Mouse (Mus musculus) R1 (cell line): ENCODE results near the gene Atcay.

Experiments
- DNase-seq: peaks from one replicate; pipeline ENCODE4 v3.0.0-alpha.2; 2018; ENCODE audit warnings: low read depth, low spot score

Atcay gene

GRCm38 (mm10) chr10:81244146-81244545 is 13.5 kb upstream of the Atcay start:
- no peak for DNase-seq

- DNase-seq, result no peak
Observed at GRCm38 (mm10) chr10:81242021-81242420, 11.4 kb upstream of the Atcay start.

- peak; percentile 89 for DNase-seq
Observed at GRCm38 (mm10) chr10:81240876-81241275, 10.2 kb upstream of the Atcay start.

DNA sequence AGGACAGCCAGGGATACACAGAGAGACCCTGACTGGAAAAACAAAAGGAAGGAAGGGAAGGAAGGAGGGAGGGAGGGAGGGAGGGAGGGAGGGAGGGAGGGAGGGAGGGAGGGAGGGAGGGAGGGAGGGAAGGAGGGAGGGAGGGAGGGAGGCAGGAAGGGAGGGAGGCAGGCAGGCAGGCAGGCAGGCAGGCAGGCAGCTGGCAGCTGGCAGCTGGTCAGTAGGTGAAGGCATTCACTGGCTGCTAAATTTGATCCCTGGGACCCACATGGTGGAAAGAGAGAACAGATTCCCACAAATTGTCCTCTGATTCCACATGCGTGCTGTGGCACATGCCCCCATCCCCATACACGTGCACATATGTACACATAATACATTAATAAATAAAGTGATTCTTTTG is 8.0 kb upstream of the Atcay start:
- no peak for DNase-seq

- DNase-seq, result no peak
Observed at GRCm38 (mm10) chr10:81236471-81237268, 6.0 kb upstream of the Atcay start.

- no peak for DNase-seq
Observed at GRCm38 (mm10) chr10:81234206-81234605, 3.6 kb upstream of the Atcay start.

DNA sequence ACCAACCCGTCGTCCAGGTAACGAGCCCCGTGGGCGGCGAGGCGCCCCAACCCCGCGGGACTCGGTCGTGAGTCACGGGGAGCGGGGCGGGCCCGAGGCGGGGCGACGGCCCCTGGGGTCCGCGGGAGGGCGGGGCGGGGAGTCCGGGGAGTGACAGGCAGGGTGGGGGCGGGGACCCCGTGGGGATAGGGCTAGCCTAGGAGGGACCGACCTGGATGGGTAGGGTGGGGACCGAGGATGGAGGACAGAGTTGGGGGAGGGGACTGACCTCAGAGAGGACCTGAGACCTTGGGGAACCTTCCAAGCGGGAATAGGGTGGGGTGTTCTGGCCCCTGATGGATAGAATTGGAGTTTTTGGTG is 2.6 kb upstream of the Atcay start:
- DNase-seq, result no peak

GRCm38 (mm10) chr10:81232580-81233225 is 2.1 kb upstream of the Atcay start, which contains the start of gene Zfr2:
Zfr2 (plus strand) TSS chr10:81233155.
- peak; percentile 91 for DNase-seq

DNA sequence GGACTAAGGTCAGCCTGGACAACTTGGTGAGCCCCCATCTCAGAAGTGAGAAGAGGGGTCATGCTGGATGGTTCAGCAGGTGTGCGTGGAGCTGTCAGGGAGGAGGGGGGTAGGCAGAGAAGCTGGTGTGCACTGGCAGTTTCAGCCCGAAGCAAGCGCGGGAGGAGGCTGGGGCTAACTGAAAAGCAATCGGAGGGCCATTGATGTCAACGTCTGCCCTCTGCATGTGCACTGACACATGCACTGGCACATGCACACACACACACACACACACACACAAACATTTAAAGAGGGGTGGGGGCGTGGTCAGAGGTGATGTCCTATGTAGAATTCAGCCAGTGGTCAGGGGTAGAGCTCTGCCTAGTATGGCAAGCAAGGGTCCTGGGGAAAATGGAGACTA is 803 bp upstream of the Atcay start:
- no peak for DNase-seq

DNA sequence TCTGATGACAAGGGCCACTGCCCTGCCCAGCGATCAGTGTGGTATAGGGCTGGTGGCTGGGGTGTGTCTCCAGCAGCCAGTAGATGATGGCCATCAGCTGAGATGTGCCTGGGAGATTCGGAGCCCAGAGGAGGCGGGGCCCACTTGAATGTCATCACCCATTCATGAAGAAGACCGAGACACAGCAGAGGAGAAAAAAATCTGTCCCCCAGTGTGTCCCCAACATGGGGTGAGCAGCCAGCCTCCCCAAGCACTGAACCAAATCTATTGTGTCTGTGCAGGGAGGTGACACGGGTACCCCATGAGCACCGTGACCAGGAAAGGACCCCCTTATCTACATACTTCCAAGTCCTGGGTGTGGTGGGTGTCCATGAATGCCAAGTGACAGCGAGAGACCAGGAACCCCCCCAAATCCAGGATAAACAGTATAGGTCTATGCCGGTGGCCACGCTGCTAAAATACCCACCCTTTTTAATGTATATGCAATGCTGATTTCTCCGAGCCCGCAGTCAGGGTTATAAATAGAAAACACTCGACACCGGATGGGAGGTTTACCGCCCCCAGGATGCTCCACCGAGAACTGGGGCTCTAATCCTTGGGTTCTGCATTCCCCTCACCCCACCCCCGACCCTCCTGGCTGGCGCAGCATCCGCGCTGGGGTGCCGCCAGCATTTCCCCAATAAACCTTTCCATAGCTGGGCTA is 747 bp downstream of the Atcay start:
- DNase-seq, result peak; percentile 64

DNA sequence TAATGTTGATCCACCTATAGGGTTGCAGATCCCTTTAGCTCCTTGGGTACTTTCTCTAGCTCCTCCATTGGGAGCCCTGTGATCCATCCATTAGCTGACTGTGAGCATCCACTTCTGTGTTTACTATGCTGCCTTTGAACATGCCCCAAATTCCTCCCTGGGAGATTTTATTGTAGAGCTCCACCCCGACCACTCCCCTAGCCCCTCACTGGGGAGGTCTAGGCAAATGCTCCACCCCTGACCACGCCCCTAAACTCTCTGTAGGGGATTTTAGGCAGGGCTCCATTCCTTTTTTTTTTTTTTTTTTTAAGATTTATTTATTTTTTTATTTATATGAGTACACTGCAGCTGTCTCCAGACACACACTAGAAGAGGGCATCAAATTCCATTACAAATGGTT is 6.9 kb downstream of the Atcay start:
- DNase-seq, result peak; percentile 80

GRCm38 (mm10) chr10:81221402-81222015 is 9.1 kb downstream of the Atcay start:
- no peak for DNase-seq

DNA sequence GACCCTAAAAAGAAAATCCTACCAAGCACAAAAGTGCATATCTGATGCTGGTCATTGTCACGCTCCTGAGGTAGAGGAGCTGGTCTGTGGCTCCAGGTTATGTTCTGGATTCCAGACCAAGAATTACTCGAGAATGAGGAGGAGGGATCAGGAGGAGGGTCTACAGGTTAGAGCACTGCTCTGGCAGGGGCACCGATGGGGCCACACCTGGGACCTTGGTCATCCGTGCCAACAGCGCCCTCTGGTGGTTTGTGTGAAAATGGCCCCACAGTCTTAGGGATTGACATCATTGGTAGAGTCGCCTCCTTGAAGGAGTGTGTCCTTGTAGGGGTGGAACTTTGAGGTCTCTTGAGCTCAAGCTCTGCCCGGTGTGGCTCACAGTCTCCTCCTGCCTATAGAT is 12.7 kb downstream of the Atcay start:
- peak; percentile 73 for DNase-seq

DNA sequence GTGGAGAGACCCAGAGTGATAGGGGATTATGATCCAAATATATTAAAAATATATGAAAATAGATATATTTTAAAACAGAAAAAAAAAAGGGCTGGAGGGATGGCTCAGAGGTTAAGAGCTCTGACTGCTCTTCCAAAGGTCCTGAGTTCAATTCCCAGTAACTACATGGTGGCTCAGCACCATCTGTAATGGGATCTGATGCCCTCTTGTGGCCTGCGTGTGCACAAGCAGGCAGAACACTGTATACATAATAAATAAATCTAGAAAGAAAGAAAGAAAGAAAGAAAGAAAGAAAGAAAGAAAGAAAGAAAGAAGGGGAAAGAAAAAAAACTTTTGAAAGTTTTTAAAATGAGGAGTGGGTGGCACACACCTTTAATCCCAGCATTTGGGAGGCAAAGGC is 13.4 kb downstream of the Atcay start:
- DNase-seq, result peak; percentile 35

GRCm38 (mm10) chr10:81216810-81217209 is 13.8 kb downstream of the Atcay start:
- DNase-seq, result no peak

- DNase-seq, result peak; percentile 28
Observed at GRCm38 (mm10) chr10:81216260-81216659, 14.4 kb downstream of the Atcay start.

DNA sequence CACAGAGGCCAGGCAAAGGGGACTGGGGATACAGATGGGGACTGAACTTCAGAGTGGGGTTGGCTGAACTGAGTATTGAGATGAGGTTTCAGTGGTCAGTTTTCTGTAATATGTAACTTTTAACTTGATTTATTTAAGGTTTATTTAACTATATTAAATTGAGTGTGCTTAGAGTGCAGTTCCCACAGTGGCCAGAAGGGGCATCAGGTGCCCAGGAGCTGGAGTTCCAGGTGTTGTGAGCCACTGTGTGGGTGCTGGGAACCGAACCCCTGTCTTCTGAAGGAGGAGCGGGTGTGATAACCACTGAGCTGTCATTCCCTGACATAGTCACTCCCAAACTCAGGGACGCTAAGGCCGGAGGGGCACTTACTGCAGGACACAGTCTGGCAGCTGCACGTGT is 20.5 kb downstream of the Atcay start:
- DNase-seq, result peak; percentile 47

- DNase-seq, result no peak
Observed at GRCm38 (mm10) chr10:81204137-81204536, 26.5 kb downstream of the Atcay start.

DNA sequence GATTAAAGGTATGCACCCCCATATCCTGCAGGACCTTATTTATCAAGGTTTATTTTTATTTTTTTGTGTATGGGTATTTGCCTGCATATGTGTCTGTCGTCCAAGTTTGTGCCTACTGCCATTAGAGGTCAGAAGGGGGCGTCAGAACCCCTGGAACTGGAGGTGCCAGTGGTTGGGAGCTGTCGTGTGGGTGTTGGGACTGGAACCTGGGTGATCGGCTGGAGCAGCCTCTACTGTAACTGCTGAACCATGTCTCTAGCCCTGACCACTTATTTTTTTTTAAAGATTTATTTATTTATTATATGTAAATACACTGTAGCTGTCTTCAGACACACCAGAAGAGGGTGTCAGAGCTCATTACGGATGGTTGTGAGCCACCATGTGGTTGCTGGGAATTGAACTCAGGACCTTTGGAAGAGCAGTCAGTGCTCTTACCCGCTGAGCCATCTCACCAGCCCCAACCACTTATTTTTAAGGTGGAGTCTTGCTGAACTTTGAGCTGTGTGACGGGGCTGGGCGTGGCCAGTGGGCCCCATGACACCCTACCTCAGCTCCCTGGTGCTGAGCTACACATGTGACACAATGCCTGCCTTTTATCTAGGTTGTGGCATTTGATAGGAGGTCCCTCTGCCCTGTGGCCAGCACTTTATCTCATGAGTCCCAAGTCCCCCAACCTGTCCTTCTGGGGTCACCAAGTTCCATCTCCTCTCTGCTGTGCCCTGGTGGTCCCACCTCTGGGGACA is 27.5 kb downstream of the Atcay start:
- DNase-seq, result no peak

- no peak for DNase-seq
Observed at GRCm38 (mm10) chr10:81201807-81202758, 28.6 kb downstream of the Atcay start, which contains the start of gene Nmrk2. Nmrk2 (minus strand) TSS chr10:81202051.
